Mouse (Mus musculus): ENCODE measurements around the gene E330009J07Rik.

GRCm38 (mm10) chr6:40402031-40402430 lies 33.9 kb downstream of the E330009J07Rik start:
- TF ChIP-seq GATA1 (IDR thresholded peaks at IDR 0.05; ENCODE audit: borderline replicate concordance, low read length) (no peak), FLI1 (IDR thresholded peaks at IDR 0.05; ENCODE audit: low read length) (no peak)

All from megakaryocyte, embryonic 14.5 days (primary cell).